Mouse (Mus musculus): Measurements from ENCODE around the gene Plppr1. TPM values are rescaled to one million over a fixed set of nuclear protein-coding genes. Genes with fewer than 3 reads are reported as not detected.

The Plppr1 gene
- polyA plus RNA-seq, 1 experiment, result not detected

DNA sequence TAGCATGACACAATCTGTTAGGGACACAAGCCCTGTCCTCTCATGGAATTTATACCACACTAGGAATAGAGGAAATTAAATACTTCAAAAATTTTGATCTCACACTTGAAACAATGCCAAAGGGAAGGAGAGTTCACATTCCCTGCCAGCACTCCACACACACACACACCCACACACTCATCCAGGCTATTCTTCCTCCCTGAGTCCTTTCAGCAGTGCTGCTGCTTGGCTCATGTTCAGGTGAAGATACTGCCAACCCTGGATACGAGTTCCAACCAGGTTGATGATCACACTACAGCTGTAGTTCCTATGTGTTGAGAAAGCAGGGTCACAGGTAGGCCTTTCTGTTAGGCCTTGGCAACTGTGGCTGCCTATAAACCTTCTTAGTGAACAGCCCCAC lies 165.9 kb downstream of the Plppr1 start:
- WGBS, result 49% methylated on average over 1 of the region's 1 CpGs
- Histone ChIP-seq H3K27ac (ENCODE audit: insufficient read depth, low read depth, low read length) (no peak overlapping the region), H3K4me1 (ENCODE audit: control insufficient read depth, insufficient read depth, low read length) (no peaks in the 10 kb centered on the region), H3K4me3 (ENCODE audit: insufficient read depth, low read depth, low read length) (no peak overlapping the region)
- no peak for TF ChIP-seq POLR2A (IDR thresholded peaks at IDR 0.05; ENCODE audit: insufficient read depth, low read depth, low read length)
- TF ChIP-seq CTCF (IDR thresholded peaks at IDR 0.05; ENCODE audit: insufficient read depth, low read depth, low read length), result no peak

DNA sequence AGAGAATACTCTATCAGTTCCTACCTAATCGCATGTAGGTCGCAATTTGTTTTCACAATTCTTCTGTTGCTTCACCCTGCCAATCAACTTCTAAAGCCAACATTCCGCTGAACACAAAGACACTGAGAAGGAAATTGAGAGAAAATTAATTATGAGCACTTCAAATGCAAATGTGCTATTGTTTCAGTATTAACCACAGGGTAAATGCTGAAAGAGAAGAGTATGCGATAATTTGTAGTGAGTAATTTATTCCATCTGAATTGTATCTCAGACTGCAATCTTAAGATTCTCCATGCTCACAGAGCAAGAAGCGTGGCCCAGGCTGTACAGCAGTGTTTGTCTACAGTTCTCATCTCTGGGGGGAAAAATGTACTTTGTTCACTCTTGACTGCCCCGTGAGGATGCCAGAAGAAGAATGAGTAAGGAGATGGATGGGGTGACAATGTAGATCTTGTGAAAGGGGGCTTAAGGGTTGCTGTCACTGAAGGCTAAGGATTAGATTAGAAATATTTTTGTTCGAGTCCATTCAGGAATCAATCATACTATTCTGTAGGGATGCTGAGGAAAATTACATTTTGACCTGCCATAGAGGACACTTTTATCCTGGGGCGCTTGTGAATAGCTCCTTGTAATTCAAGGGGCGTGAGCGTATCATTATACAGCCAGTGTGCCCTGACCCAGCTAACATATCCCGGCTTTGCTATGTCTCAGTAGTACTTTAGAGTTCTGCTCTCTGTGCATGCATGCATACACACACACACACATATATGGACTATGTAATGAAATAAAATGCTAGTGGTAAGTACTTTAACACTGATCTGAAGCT lies 173.3 kb downstream of the Plppr1 start:
- Histone ChIP-seq H3K4me1 (ENCODE audit: control insufficient read depth, insufficient read depth, low read length) (no peaks in the 10 kb centered on the region), H3K27ac (ENCODE audit: insufficient read depth, low read depth, low read length) (no peak overlapping the region), H3K4me3 (ENCODE audit: insufficient read depth, low read depth, low read length) (no peak overlapping the region)
- TF ChIP-seq POLR2A (IDR thresholded peaks at IDR 0.05; ENCODE audit: insufficient read depth, low read depth, low read length) (no peak), CTCF (IDR thresholded peaks at IDR 0.05; ENCODE audit: insufficient read depth, low read depth, low read length) (no peak)
- 63% methylated on average over 11 of the region's 11 CpGs for WGBS

GRCm38 (mm10) chr4:49233032-49233406 lies 173.9 kb downstream of the Plppr1 start:
- H3K4me3 ChIP-seq (ENCODE audit: insufficient read depth, low read depth, low read length), result no peak overlapping the region
- no peak for TF ChIP-seq POLR2A (IDR thresholded peaks at IDR 0.05; ENCODE audit: insufficient read depth, low read depth, low read length)
- no peak for TF ChIP-seq CTCF (IDR thresholded peaks at IDR 0.05; ENCODE audit: insufficient read depth, low read depth, low read length)
- 66% methylated on average over 3 of the region's 3 CpGs for WGBS
- H3K4me1 ChIP-seq (ENCODE audit: control insufficient read depth, insufficient read depth, low read length), result no peaks in the 10 kb centered on the region
- H3K27ac ChIP-seq (ENCODE audit: insufficient read depth, low read depth, low read length), result no peak overlapping the region

DNA sequence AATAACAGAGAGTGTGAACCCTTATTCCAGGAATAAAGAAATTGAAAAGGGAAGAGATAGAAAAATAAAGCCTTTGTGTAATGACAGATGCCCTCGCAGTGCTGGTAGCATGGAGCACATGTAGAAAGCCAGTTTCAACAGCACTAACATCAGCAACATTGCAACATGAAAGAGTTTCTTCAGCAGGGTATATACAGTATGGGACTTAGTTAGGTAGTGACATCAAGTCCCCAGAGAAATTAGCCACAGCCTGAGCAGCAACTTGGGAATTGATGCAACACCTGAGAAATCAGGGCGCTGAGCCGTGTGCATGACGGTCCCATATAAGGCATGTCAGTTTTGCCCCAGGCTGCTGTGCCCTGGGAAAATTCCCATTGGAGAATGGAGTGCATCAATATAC lies 179.0 kb downstream of the Plppr1 start:
- TF ChIP-seq CTCF (IDR thresholded peaks at IDR 0.05; ENCODE audit: insufficient read depth, low read depth, low read length) (no peak), POLR2A (IDR thresholded peaks at IDR 0.05; ENCODE audit: insufficient read depth, low read depth, low read length) (no peak)
- no peak overlapping the region for H3K27ac ChIP-seq (ENCODE audit: insufficient read depth, low read depth, low read length)

GRCm38 (mm10) chr4:49239451-49239850 lies 180.4 kb downstream of the Plppr1 start:
- Histone ChIP-seq H3K27ac (ENCODE audit: insufficient read depth, low read depth, low read length) (no peak overlapping the region), H3K4me1 (ENCODE audit: control insufficient read depth, insufficient read depth, low read length) (no peaks in the 10 kb centered on the region), H3K4me3 (ENCODE audit: insufficient read depth, low read depth, low read length) (no peak overlapping the region)
- 95% methylated on average over 5 of the region's 5 CpGs for WGBS
- TF ChIP-seq POLR2A (IDR thresholded peaks at IDR 0.05; ENCODE audit: insufficient read depth, low read depth, low read length), result no peak
- TF ChIP-seq CTCF (IDR thresholded peaks at IDR 0.05; ENCODE audit: insufficient read depth, low read depth, low read length), result no peak

More for the DNA sequence above, 179.0 kb downstream of the Plppr1 start:
- H3K4me3 ChIP-seq (ENCODE audit: insufficient read depth, low read depth, low read length), result no peak overlapping the region
- 90% methylated on average over 4 of the region's 4 CpGs for WGBS
- no peaks in the 10 kb centered on the region for H3K4me1 ChIP-seq (ENCODE audit: control insufficient read depth, insufficient read depth, low read length)

- 53% methylated on average over 5 of the region's 5 CpGs for WGBS
- TF ChIP-seq CTCF (IDR thresholded peaks at IDR 0.05; ENCODE audit: insufficient read depth, low read depth, low read length) (no peak), POLR2A (IDR thresholded peaks at IDR 0.05; ENCODE audit: insufficient read depth, low read depth, low read length) (no peak)
- H3K4me1 ChIP-seq (ENCODE audit: control insufficient read depth, insufficient read depth, low read length), result no peaks in the 10 kb centered on the region
- no peak overlapping the region for H3K4me3 ChIP-seq (ENCODE audit: insufficient read depth, low read depth, low read length)
- H3K27ac ChIP-seq (ENCODE audit: insufficient read depth, low read depth, low read length), result no peak overlapping the region
Measured at GRCm38 (mm10) chr4:49244791-49245190, 185.7 kb downstream of the Plppr1 start.

DNA sequence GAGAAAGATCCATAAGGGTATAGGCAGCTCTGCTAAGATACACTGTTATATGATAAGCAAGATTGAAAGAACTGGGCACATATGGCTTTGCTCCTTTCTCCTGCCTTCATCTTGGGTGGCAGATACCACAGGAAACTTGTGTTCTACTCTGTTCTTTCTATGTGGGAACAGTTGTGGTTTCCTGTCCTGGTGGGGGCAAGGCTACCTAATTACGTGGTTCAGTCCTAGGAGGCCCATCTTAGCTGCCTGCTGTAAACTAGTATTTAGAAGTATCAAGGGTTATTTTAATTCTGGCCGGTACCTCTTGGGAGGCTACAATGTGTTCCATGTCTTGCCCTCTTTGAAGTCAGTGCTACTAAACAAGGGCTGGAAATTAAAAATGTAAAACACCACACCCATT lies 186.2 kb downstream of the Plppr1 start:
- Histone ChIP-seq H3K4me3 (ENCODE audit: insufficient read depth, low read depth, low read length) (no peak overlapping the region), H3K27ac (ENCODE audit: insufficient read depth, low read depth, low read length) (no peak overlapping the region), H3K4me1 (ENCODE audit: control insufficient read depth, insufficient read depth, low read length) (no peaks in the 10 kb centered on the region)
- TF ChIP-seq POLR2A (IDR thresholded peaks at IDR 0.05; ENCODE audit: insufficient read depth, low read depth, low read length), result no peak
- no peak for TF ChIP-seq CTCF (IDR thresholded peaks at IDR 0.05; ENCODE audit: insufficient read depth, low read depth, low read length)
- 89% methylated on average over 2 of the region's 2 CpGs for WGBS

DNA sequence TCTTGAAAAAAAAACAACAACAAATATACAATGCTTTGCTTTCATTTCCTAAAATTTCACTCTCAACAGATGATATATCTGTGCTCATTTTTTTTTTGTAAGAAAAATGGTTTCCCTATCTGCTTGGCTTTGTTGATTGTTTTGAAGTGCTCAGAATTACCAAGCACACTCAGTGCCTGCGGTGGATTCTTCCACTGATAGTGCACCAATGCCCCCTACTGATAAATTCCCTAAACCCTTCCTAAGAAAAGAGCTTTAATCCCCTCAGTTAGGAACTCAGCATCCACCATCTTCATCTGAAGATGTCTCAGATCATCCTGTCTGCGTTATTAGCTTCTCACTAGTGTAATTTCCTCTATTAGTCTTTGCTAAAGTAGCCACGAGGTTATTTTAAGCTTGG lies 192.2 kb downstream of the Plppr1 start:
- TF ChIP-seq POLR2A (IDR thresholded peaks at IDR 0.05; ENCODE audit: insufficient read depth, low read depth, low read length) (no peak), CTCF (IDR thresholded peaks at IDR 0.05; ENCODE audit: insufficient read depth, low read depth, low read length) (no peak)
- H3K4me3 ChIP-seq (ENCODE audit: insufficient read depth, low read depth, low read length), result no peak overlapping the region
- no peaks in the 10 kb centered on the region for H3K4me1 ChIP-seq (ENCODE audit: control insufficient read depth, insufficient read depth, low read length)
- no peak overlapping the region for H3K27ac ChIP-seq (ENCODE audit: insufficient read depth, low read depth, low read length)
- 17% methylated on average over 3 of the region's 3 CpGs for WGBS

GRCm38 (mm10) chr4:49252169-49252568 lies 193.1 kb downstream of the Plppr1 start:
- WGBS, result 90% methylated on average over 3 of the region's 3 CpGs
- TF ChIP-seq POLR2A (IDR thresholded peaks at IDR 0.05; ENCODE audit: insufficient read depth, low read depth, low read length) (no peak), CTCF (IDR thresholded peaks at IDR 0.05; ENCODE audit: insufficient read depth, low read depth, low read length) (no peak)
- Histone ChIP-seq H3K4me3 (ENCODE audit: insufficient read depth, low read depth, low read length) (no peak overlapping the region), H3K27ac (ENCODE audit: insufficient read depth, low read depth, low read length) (no peak overlapping the region), H3K4me1 (ENCODE audit: control insufficient read depth, insufficient read depth, low read length) (no peaks in the 10 kb centered on the region)
